Mouse (Mus musculus) olfactory bulb, adult 2 months (tissue): ENCODE data around the gene Scn2a.

Experiments
- CTCF ChIP-seq: fragments of 200-500 bp; IDR thresholded peaks from 2 replicates; pipeline ENCODE4 v1.5.1; 2012; ENCODE audit warnings: low read depth, mild to moderate bottlenecking, low read length, moderate library complexity; ENCODE audit not compliant: insufficient read depth
- POLR2A ChIP-seq: fragments of 200-500 bp; IDR thresholded peaks from 2 replicates; pipeline ENCODE4 v1.6.1; 2012; ENCODE audit warnings: mild to moderate bottlenecking, low read depth, low read length, moderate library complexity; ENCODE audit not compliant: insufficient read depth

DNA sequence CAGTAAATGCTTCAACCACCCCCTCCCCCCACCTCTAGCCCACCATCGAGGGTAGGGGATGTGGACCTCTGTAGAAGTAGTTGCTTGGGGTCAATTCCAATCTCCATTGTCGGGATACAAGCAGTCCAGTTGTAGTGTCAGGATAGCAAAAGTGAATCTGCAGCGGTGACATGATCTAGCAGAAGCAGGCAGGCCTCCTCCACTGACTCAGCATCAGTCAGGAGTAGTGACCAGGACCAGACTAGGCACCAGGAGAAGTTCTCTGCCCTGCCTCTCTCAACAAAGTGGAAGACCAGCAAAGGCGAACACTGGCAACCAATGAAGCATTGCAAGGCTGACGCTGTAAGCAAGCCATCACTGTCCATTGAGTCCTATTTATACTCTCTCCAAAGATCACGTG is 186.0 kb downstream of the Scn2a start:
- TF ChIP-seq CTCF: no peak
- TF ChIP-seq POLR2A: no peak
